Mouse (Mus musculus) ES-Bruce4 (cell line): ENCODE measurements around the gene Olfr251. TPM values are rescaled to one million over a fixed set of nuclear protein-coding genes. Genes with fewer than 3 reads are reported as not detected.

Experiments
- H3K27ac ChIP-seq: 2 replicates; pipeline ENCODE4 v1.5.1; 2012; ENCODE audit warnings: low read length, inconsistent platforms; ENCODE audit not compliant: insufficient read depth
- H3K27me3 ChIP-seq: 2 replicates; pipeline ENCODE4 v1.6.1; 2012; ENCODE audit warnings: mild to moderate bottlenecking, low read length, inconsistent platforms; ENCODE audit not compliant: control insufficient read depth, poor library complexity, insufficient read depth, severe bottlenecking
- H3K36me3 ChIP-seq: 2 replicates; pipeline ENCODE4 v1.6.1; 2012; ENCODE audit warnings: inconsistent platforms, mild to moderate bottlenecking, low read length, moderate library complexity; ENCODE audit not compliant: control insufficient read depth, poor library complexity, insufficient read depth, severe bottlenecking
- H3K4me1 ChIP-seq: one replicate; pipeline ENCODE4 v1.8.1; 2011; ENCODE audit warnings: low read length; ENCODE audit not compliant: control insufficient read depth, insufficient read depth
- H3K4me3 ChIP-seq: 2 replicates; pipeline ENCODE4 v1.5.1; 2011; ENCODE audit warnings: low read depth, mild to moderate bottlenecking, low read length
- H3K9ac ChIP-seq: 2 replicates; pipeline ENCODE4 v1.6.1; 2012; ENCODE audit warnings: low read depth, mild to moderate bottlenecking, inconsistent platforms; ENCODE audit not compliant: poor library complexity, severe bottlenecking
- H3K9me3 ChIP-seq: replicated peaks from 2 replicates; pipeline ENCODE4 v1.6.1; 2012; ENCODE audit warnings: mild to moderate bottlenecking, low read length, inconsistent platforms; ENCODE audit not compliant: control insufficient read depth, poor library complexity, insufficient read depth, severe bottlenecking
- CTCF ChIP-seq: IDR thresholded peaks from one replicate; pipeline ENCODE4 v1.8.1; 2011; ENCODE audit warnings: low read depth, low read length
- EP300 ChIP-seq: IDR thresholded peaks from 2 replicates; pipeline ENCODE4 v1.6.1; 2011; ENCODE audit warnings: low read depth, low read length; ENCODE audit not compliant: insufficient read depth
- POLR2A ChIP-seq: IDR thresholded peaks from one replicate; pipeline ENCODE4 v1.8.1; 2011; ENCODE audit warnings: low read length; ENCODE audit not compliant: insufficient read depth
- polyA plus RNA-seq: library from polyadenylated mRNA; stranded (reverse); fragments of >200 nt; gene quantifications from 2 replicates; pipeline ENCODE4 v1.2.4, GENCODE M21; 2011; ENCODE audit warnings: low read depth; ENCODE audit not compliant: missing spikeins, insufficient read depth, insufficient read length

Gene Olfr251
- polyA plus RNA-seq, 1 experiment: not detected

GRCm38 (mm10) chr9:38423801-38424200, 46.9 kb downstream of the Olfr251 start:
- H3K4me3 ChIP-seq: no peak overlapping the region
- TF ChIP-seq POLR2A: no peak
- TF ChIP-seq EP300: no peak
- no peak for TF ChIP-seq CTCF

GRCm38 (mm10) chr9:38427026-38427425, 50.1 kb downstream of the Olfr251 start:
- H3K27me3 ChIP-seq: no peaks in the 10 kb centered on the region
- H3K27ac ChIP-seq: peak overlapping the region; percentile 67
- H3K4me3 ChIP-seq: no peak overlapping the region
- H3K9ac ChIP-seq: no peak overlapping the region
- H3K36me3 ChIP-seq: no peaks in the 10 kb centered on the region
- no peak for TF ChIP-seq EP300
- no peaks in the 10 kb centered on the region for H3K4me1 ChIP-seq
- peaks cover 16% of the 10 kb centered on the region for H3K9me3 ChIP-seq

More at GRCm38 (mm10) chr9:38423801-38424200, 46.9 kb downstream of the Olfr251 start:
- H3K9me3 ChIP-seq: peaks cover 30% of the 10 kb centered on the region
- H3K4me1 ChIP-seq: peaks cover 3% of the 10 kb centered on the region
- no peak overlapping the region for H3K9ac ChIP-seq
- peak overlapping the region; percentile 19; the same call in 1 of the 2 replicates for H3K27ac ChIP-seq
- H3K27me3 ChIP-seq: no peaks in the 10 kb centered on the region
- H3K36me3 ChIP-seq: no peaks in the 10 kb centered on the region

GRCm38 (mm10) chr9:38429155-38429554, 52.3 kb downstream of the Olfr251 start, which contains the start of gene Olfr901:
Gene Olfr901, plus strand, starts transcription at chr9:38429455.
- H3K4me1 ChIP-seq: no peaks in the 10 kb centered on the region
- TF ChIP-seq POLR2A (no peak), CTCF (no peak), EP300 (no peak)
- no peak within 1 kb of the TSS for H3K27ac ChIP-seq
- H3K4me3 ChIP-seq: no peak within 1 kb of the TSS
- peaks cover 12% of the 10 kb centered on the region for H3K9me3 ChIP-seq
- no peak within 1 kb of the TSS for H3K9ac ChIP-seq
- no peaks in the 10 kb centered on the region for H3K36me3 ChIP-seq
- no peaks in the 10 kb centered on the region for H3K27me3 ChIP-seq

Other genes with a start within 250 kb of the Olfr251 start
- gene Olfr890, start 234.6 kb upstream of the Olfr251 start, polyA plus RNA-seq: not detected in 2 replicates
- gene Olfr891, start 196.3 kb upstream of the Olfr251 start, polyA plus RNA-seq: not detected in 2 replicates
- gene Olfr893, start 168.7 kb upstream of the Olfr251 start, polyA plus RNA-seq: not detected in 2 replicates
- not detected in 2 replicates for gene Olfr894, start 159.0 kb upstream of the Olfr251 start, polyA plus RNA-seq
- gene Olfr143, start 124.3 kb upstream of the Olfr251 start, polyA plus RNA-seq: not detected in 2 replicates
- not detected in 2 replicates for gene Olfr895, start 109.2 kb upstream of the Olfr251 start, polyA plus RNA-seq
- gene Olfr896-ps1, start 86.0 kb upstream of the Olfr251 start, polyA plus RNA-seq: not detected in 2 replicates
- gene Olfr25, start 48.0 kb upstream of the Olfr251 start, polyA plus RNA-seq: not detected in 2 replicates
- 0.15 TPM in 1 of 2 replicates, not detected in the other for gene Olfr898, start 28.7 kb upstream of the Olfr251 start, polyA plus RNA-seq
- gene Olfr250, start 10.2 kb upstream of the Olfr251 start, polyA plus RNA-seq: not detected in 2 replicates
- not detected in 2 replicates for gene Olfr147, start 24.6 kb downstream of the Olfr251 start, polyA plus RNA-seq
- gene Olfr901, start 52.4 kb downstream of the Olfr251 start, polyA plus RNA-seq: not detected in 2 replicates
- gene Olfr902, start 70.6 kb downstream of the Olfr251 start, polyA plus RNA-seq: not detected in 2 replicates
- not detected in 2 replicates for gene Olfr904, start 86.1 kb downstream of the Olfr251 start, polyA plus RNA-seq
- 0.41 and 0.49 TPM in 2 replicates for gene Olfr905, start 94.0 kb downstream of the Olfr251 start, polyA plus RNA-seq
- gene Olfr906, start 110.0 kb downstream of the Olfr251 start, polyA plus RNA-seq: not detected in 2 replicates
- gene Olfr907, start 118.7 kb downstream of the Olfr251 start, polyA plus RNA-seq: not detected in 2 replicates
- not detected in 2 replicates for gene Olfr911-ps1, start 144.5 kb downstream of the Olfr251 start, polyA plus RNA-seq
- not detected in 2 replicates for gene Olfr910, start 160.8 kb downstream of the Olfr251 start, polyA plus RNA-seq
- gene Olfr912, start 203.1 kb downstream of the Olfr251 start, polyA plus RNA-seq: 0.13 and 0.21 TPM in 2 replicates
- not detected in 2 replicates for gene Olfr913, start 215.7 kb downstream of the Olfr251 start, polyA plus RNA-seq
- gene Olfr914, start 228.0 kb downstream of the Olfr251 start, polyA plus RNA-seq: not detected in 2 replicates